Mouse (Mus musculus) myocyte (in vitro differentiated cells): ENCODE results near the gene Mbnl2. TPM values are rescaled to one million over a fixed set of nuclear protein-coding genes. Genes with fewer than 3 reads are reported as not detected.
A peak's percentile ranks its signal among the peaks of the same experiment; 100 is the strongest.

Experiments used
- H3K27me3 ChIP-seq: one replicate; pipeline ENCODE4 v1.6.1; 2011; ENCODE audit not compliant: control insufficient read depth, insufficient read depth, insufficient read length
- H3K36me3 ChIP-seq: one replicate; pipeline ENCODE4 v1.6.1; 2011; ENCODE audit not compliant: control insufficient read depth, insufficient read depth
- H3K4me2 ChIP-seq: one replicate; pipeline ENCODE4 v1.6.1; 2011; ENCODE audit warnings: low read depth, control low read depth
- H3K4me3 ChIP-seq: one replicate; pipeline ENCODE4 v1.5.1; 2011; ENCODE audit warnings: mild to moderate bottlenecking, control low read depth, moderate library complexity
- H3K79me2 ChIP-seq: one replicate; pipeline ENCODE4 v1.6.1; 2011; ENCODE audit not compliant: control insufficient read depth, insufficient read depth
- H3ac ChIP-seq: one replicate; pipeline ENCODE4 v1.6.1; 2011; ENCODE audit not compliant: control insufficient read depth, insufficient read length
- CEBPB ChIP-seq: IDR thresholded peaks from 2 replicates; pipeline ENCODE4 v1.6.1; 2011; ENCODE audit warnings: mild to moderate bottlenecking, moderate library complexity; ENCODE audit not compliant: poor library complexity, insufficient read depth, severe bottlenecking
- E2F4 ChIP-seq: IDR thresholded peaks from one replicate; pipeline ENCODE4 v1.6.1; 2011; ENCODE audit warnings: mild to moderate bottlenecking, control low read depth, moderate library complexity; ENCODE audit not compliant: insufficient read depth
- MAX ChIP-seq: IDR thresholded peaks from one replicate; pipeline ENCODE4 v1.6.1; 2011; ENCODE audit warnings: low read depth, mild to moderate bottlenecking, control low read depth
- MYOD1 ChIP-seq, 3 experiments: IDR thresholded peaks; one replicate each; pipeline ENCODE4 v1.6.1; 2011; ENCODE audit warnings: control low read depth in 2 of 3, low read depth in 2 of 3, mild to moderate bottlenecking in 2 of 3, moderate library complexity in 1 of 3; ENCODE audit not compliant: insufficient read length in 2 of 3, control insufficient read depth in 1 of 3
- MYOG ChIP-seq, 3 experiments: IDR thresholded peaks; one replicate each; pipeline ENCODE4 v1.6.1; 2011; ENCODE audit warnings: control low read depth in 2 of 3, low read depth in 2 of 3, mild to moderate bottlenecking in 2 of 3; ENCODE audit not compliant: insufficient read length in 2 of 3, control insufficient read depth in 1 of 3, insufficient read depth in 1 of 3
- POLR2A ChIP-seq: IDR thresholded peaks from one replicate; pipeline ENCODE4 v1.6.1; 2011; ENCODE audit warnings: low read depth, mild to moderate bottlenecking, control low read depth, moderate library complexity; ENCODE audit not compliant: insufficient read length
- POLR2AphosphoS2 ChIP-seq: IDR thresholded peaks from one replicate; pipeline ENCODE4 v1.6.1; 2011; ENCODE audit warnings: low read depth, control low read depth; ENCODE audit not compliant: insufficient read length
- REST ChIP-seq: IDR thresholded peaks from one replicate; pipeline ENCODE4 v1.6.1; 2011; ENCODE audit warnings: mild to moderate bottlenecking, control low read depth, moderate library complexity; ENCODE audit not compliant: insufficient read depth, insufficient read length
- SRF ChIP-seq: IDR thresholded peaks from one replicate; pipeline ENCODE4 v1.6.1; 2011; ENCODE audit warnings: low read depth; ENCODE audit not compliant: control insufficient read depth, insufficient read length
- TCF12 ChIP-seq: IDR thresholded peaks from one replicate; pipeline ENCODE4 v1.6.1; 2011; ENCODE audit warnings: mild to moderate bottlenecking, control low read depth; ENCODE audit not compliant: poor library complexity, insufficient read depth, severe bottlenecking
- TCF3 ChIP-seq: IDR thresholded peaks from one replicate; pipeline ENCODE4 v1.6.1; 2011; ENCODE audit warnings: low read depth, control low read depth; ENCODE audit not compliant: insufficient read length
- USF1 ChIP-seq: IDR thresholded peaks from one replicate; pipeline ENCODE4 v1.6.1; 2011; ENCODE audit warnings: low read depth, mild to moderate bottlenecking, control low read depth, moderate library complexity
- polyA plus RNA-seq: library from polyadenylated mRNA; unstranded; fragments of >200 nt; fragmentation: generic; extraction: Trizol; gene quantifications from one replicate; pipeline ENCODE4 v1.2.1, GENCODE M21; 2012; ENCODE audit warnings: missing spikeins

The Mbnl2 gene
- polyA plus RNA-seq, 1 experiment: 38.5 TPM

DNA sequence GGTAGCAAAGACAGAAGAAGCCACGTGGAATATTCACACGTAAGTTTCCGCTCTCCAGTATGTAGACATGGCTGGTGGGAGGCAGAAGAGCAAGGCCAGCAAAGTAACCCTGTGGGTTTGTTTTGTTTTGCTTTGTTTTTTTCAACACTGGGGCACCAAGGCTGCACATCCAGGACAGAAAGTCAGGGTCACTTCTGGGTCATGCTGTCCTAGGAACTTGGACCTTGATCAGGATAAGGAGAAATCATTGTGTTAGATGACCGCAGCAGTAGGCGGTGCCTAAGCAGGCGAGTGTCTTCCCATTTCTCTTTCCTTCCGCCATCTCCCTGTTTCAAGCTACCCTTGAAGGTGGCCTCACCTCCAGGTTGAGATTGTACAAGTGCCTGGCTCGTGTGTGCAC is 91.5 kb downstream of the Mbnl2 start:
- H3K79me2 ChIP-seq: peaks cover 96% of the 10 kb centered on the region
- no peak overlapping the region for H3K4me3 ChIP-seq
- H3K4me2 ChIP-seq: no peak overlapping the region
- TF ChIP-seq TCF12 (no peak), CEBPB (no peak), TCF3 (no peak), POLR2AphosphoS2 (no peak), MYOD1 (IDR thresholded peaks at IDR 0.05; ENCODE audit: control insufficient read depth in 1 of 3, insufficient read length in 2 of 3, low read depth in 2 of 3) (no peak), POLR2A (no peak), MAX (no peak), MYOG (IDR thresholded peaks at IDR 0.05; ENCODE audit: control insufficient read depth in 1 of 3, insufficient read depth in 1 of 3, insufficient read length in 2 of 3, low read depth in 2 of 3) (no peak), E2F4 (no peak), USF1 (no peak), REST (no peak), SRF (no peak)
- no peak overlapping the region for H3ac ChIP-seq
- H3K27me3 ChIP-seq: no peaks in the 10 kb centered on the region
- no peaks in the 10 kb centered on the region for H3K36me3 ChIP-seq

DNA sequence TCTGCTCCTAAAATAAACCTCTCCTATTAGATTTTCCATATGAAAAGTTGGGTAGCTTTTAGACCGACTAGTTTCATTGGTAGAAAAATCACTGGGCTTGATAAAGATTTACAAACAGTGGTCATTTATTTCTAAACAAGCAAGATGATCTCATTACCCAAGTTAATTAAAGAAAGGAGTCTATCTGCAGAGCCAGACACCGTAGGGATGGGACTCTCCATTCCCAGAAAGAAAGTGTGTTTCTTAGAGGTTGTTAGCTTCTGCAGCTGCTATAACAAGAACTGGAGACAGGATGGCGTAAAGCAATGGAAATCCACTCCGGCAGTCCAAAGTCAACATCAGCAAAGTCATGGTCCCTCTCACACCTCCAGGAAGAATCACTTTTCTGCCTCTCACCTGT is 92.1 kb downstream of the Mbnl2 start:
- H3ac ChIP-seq: no peak overlapping the region
- peaks cover 98% of the 10 kb centered on the region for H3K79me2 ChIP-seq

DNA sequence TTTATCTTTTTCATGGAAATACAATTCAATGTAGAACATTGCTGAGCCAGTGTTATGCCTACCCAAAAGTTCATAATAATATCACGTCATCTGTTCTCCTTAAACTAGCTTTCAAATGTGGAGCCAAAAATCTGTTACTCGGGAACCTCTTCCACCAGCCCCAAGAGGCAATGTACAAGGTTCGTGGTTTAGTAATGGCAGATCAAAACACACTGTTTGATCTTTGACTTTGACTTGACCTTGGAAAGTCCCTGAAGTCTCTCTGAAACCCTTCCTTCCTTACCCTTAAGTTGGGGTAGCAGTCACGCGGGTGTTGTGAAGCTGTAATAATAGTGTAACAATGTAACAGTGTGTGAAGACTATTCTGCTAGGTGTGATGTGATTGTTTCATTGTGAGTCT is 93.0 kb downstream of the Mbnl2 start:
- H3K36me3 ChIP-seq: no peaks in the 10 kb centered on the region
- peaks cover 96% of the 10 kb centered on the region for H3K79me2 ChIP-seq
- no peak overlapping the region for H3K4me3 ChIP-seq
- no peak overlapping the region for H3ac ChIP-seq
- H3K4me2 ChIP-seq: peak overlapping the region; percentile 13
- TF ChIP-seq SRF: no peak
- TF ChIP-seq TCF3: no peak
- no peak for TF ChIP-seq USF1
- TF ChIP-seq CEBPB: no peak
- no peak for TF ChIP-seq E2F4
- TF ChIP-seq MAX: no peak
- H3K27me3 ChIP-seq: no peaks in the 10 kb centered on the region

More for the DNA sequence above, 92.1 kb downstream of the Mbnl2 start:
- TF ChIP-seq TCF12 (no peak), MYOG (IDR thresholded peaks at IDR 0.05; ENCODE audit: control insufficient read depth in 1 of 3, insufficient read depth in 1 of 3, insufficient read length in 2 of 3, low read depth in 2 of 3) (no peak), TCF3 (no peak)
- Histone ChIP-seq H3K36me3 (no peaks in the 10 kb centered on the region), H3K27me3 (no peaks in the 10 kb centered on the region), H3K4me3 (no peak overlapping the region), H3K4me2 (no peak overlapping the region)

DNA sequence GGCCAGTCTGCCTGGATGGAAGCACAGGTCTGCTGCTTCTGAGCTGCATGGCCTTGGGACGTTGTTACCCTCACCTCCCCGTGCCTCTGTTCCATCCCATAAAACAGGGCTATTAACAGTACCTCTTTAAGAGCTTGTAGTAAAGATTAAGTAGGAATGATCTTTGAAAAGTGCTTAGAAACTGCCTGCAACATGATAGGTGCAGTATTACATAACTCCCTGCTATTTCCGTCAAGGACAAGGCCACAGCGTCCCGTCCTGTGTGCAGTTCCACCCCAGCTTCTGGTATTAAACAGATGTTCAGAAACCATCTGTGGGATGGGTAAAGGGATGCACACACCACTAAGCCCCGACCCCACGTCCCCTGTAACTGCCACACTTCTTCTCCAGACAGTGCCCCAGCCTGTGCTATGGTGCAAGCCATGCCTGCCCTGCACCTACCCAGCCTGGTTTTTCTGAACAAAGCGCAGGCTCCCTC is 93.5 kb downstream of the Mbnl2 start:
- no peak overlapping the region for H3K4me3 ChIP-seq
- H3ac ChIP-seq: no peak overlapping the region
- H3K27me3 ChIP-seq: no peaks in the 10 kb centered on the region
- TF ChIP-seq SRF: no peak
- no peak for TF ChIP-seq MYOG (IDR thresholded peaks at IDR 0.05; ENCODE audit: control insufficient read depth in 1 of 3, insufficient read depth in 1 of 3, insufficient read length in 2 of 3, low read depth in 2 of 3)
- TF ChIP-seq REST: no peak
- peak; percentile 30; the same call in 1 of the 2 replicates for TF ChIP-seq CEBPB
- peak; percentile 20 for TF ChIP-seq POLR2AphosphoS2
- H3K4me2 ChIP-seq: peak overlapping the region; percentile 13
- H3K79me2 ChIP-seq: peaks cover 96% of the 10 kb centered on the region
- no peaks in the 10 kb centered on the region for H3K36me3 ChIP-seq

DNA sequence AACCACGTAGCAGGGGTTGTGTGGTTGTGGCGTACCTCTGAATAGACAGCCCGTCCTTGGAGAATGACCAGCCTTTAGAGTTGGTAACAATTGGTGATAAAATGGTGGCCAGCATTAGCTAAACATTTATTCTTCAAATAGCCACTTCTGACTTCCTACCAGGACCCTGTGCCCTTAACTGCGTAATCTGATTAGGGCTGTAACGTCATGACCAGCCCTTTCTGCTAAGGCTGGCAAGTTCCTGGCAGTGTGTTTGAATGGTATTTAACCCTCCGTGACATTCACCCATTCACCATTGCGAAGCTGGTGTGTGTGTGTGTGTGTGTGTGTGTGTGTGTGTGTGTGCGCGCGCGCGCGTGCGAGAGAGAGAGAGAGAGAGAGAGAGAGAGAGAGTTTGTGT is 94.6 kb downstream of the Mbnl2 start:
- Histone ChIP-seq H3K27me3 (no peaks in the 10 kb centered on the region), H3ac (no peak overlapping the region), H3K4me2 (no peak overlapping the region), H3K79me2 (peaks cover 96% of the 10 kb centered on the region), H3K4me3 (no peak overlapping the region), H3K36me3 (no peaks in the 10 kb centered on the region)
- TF ChIP-seq REST (no peak), MYOD1 (IDR thresholded peaks at IDR 0.05; ENCODE audit: control insufficient read depth in 1 of 3, insufficient read length in 2 of 3, low read depth in 2 of 3) (no peak), MAX (no peak), MYOG (IDR thresholded peaks at IDR 0.05; ENCODE audit: control insufficient read depth in 1 of 3, insufficient read depth in 1 of 3, insufficient read length in 2 of 3, low read depth in 2 of 3) (no peak), CEBPB (no peak), E2F4 (no peak), POLR2A (no peak), SRF (no peak), TCF3 (no peak), TCF12 (no peak), USF1 (no peak), POLR2AphosphoS2 (no peak)
